Mouse (Mus musculus) forebrain, embryonic 11.5 days (tissue): ENCODE measurements around the gene Vmn2r33. TPM values are rescaled to one million over a fixed set of nuclear protein-coding genes. Genes with fewer than 3 reads are reported as not detected.
"Not testable (repeated sequence)": the region's sequence is repeated elsewhere in the genome, so short reads cannot be mapped to it uniquely, and the experiment has no call there.

Experiments
- ATAC-seq: fragments of 200-750 bp; cut with Nextera tagmentation; replicated peaks from 2 replicates; pipeline ENCODE4 v1.8.0; 2017; ENCODE audit warnings: moderate TSS enrichment; ENCODE audit not compliant: low FRiP score
- DNase-seq: peaks from one replicate; pipeline ENCODE4 v3.0.0-alpha.2; 2017; ENCODE audit warnings: low spot score
- H3K27ac ChIP-seq: fragments of 300-500 bp; sonication (generic); 2 replicates; pipeline ENCODE4 v1.5.1; 2014; ENCODE audit warnings: low read depth, low read length
- H3K27me3 ChIP-seq: fragments of 300-500 bp; sonication (generic); 2 replicates; pipeline ENCODE4 v1.6.1; 2014; ENCODE audit warnings: mild to moderate bottlenecking, low read length, mixed read lengths; ENCODE audit not compliant: control insufficient read depth, insufficient read depth
- H3K36me3 ChIP-seq: fragments of 300-500 bp; sonication (generic); 2 replicates; pipeline ENCODE4 v1.6.1; 2014; ENCODE audit warnings: mild to moderate bottlenecking, low read length, moderate library complexity, mixed read lengths; ENCODE audit not compliant: control insufficient read depth, insufficient read depth
- H3K4me1 ChIP-seq: fragments of 300-500 bp; sonication (generic); replicated peaks from 2 replicates; pipeline ENCODE4 v1.6.1; 2014; ENCODE audit warnings: low read length, mixed read lengths; ENCODE audit not compliant: control insufficient read depth, insufficient read depth
- H3K4me2 ChIP-seq: fragments of 300-500 bp; sonication (generic); 2 replicates; pipeline ENCODE4 v1.6.1; 2014; ENCODE audit warnings: low read depth, mild to moderate bottlenecking, low read length, moderate library complexity, mixed read lengths; ENCODE audit not compliant: severe bottlenecking
- H3K4me3 ChIP-seq: fragments of 300-500 bp; sonication (generic); 2 replicates; pipeline ENCODE4 v1.5.1; 2014; ENCODE audit warnings: low read depth, low read length
- H3K9ac ChIP-seq: fragments of 300-500 bp; sonication (generic); 2 replicates; pipeline ENCODE4 v1.6.1; 2014; ENCODE audit warnings: low read length
- H3K9me3 ChIP-seq: fragments of 300-500 bp; sonication (generic); 2 replicates; pipeline ENCODE4 v1.6.1; 2016; ENCODE audit warnings: low read length, mixed read lengths; ENCODE audit not compliant: control insufficient read depth
- polyA plus RNA-seq: library from polyadenylated mRNA; unstranded; fragments of >200 nt; fragmentation: Nextera tagmentation; extraction: Ambion mirVana; gene quantifications from 2 replicates; pipeline ENCODE4 v1.2.1, GENCODE M21; 2014

Gene Vmn2r33
- polyA plus RNA-seq = not detected in 2 replicates

GRCm38 (mm10) chr7:7566686-7567085 is at the start of gene Vmn2r33:
Vmn2r33 (minus strand) TSS chr7:7566786.
- H3K4me2 ChIP-seq, H3K36me3 ChIP-seq, H3K4me3 ChIP-seq, H3K9me3 ChIP-seq, H3K4me1 ChIP-seq, ATAC-seq, H3K27me3 ChIP-seq, H3K9ac ChIP-seq, H3K27ac ChIP-seq, DNase-seq: not testable (repeated sequence)

Other genes with a start within 250 kb of the Vmn2r33 start
- not detected in 2 replicates for gene Vmn2r30, start 229.2 kb downstream of the Vmn2r33 start, polyA plus RNA-seq
- not detected in 2 replicates for gene Gm45783, start 192.2 kb downstream of the Vmn2r33 start, polyA plus RNA-seq
- gene Vmn2r31, start 167.1 kb downstream of the Vmn2r33 start, polyA plus RNA-seq = not detected in 2 replicates
- gene Vmn2r32, start 86.8 kb downstream of the Vmn2r33 start, polyA plus RNA-seq = not detected in 2 replicates
- not detected in 2 replicates for gene Vmn2r34, start 122.7 kb upstream of the Vmn2r33 start, polyA plus RNA-seq